Mouse (Mus musculus): ENCODE results near the gene Arhgef12. TPM values are rescaled to one million over a fixed set of nuclear protein-coding genes. Genes with fewer than 3 reads are reported as not detected.

Arhgef12 gene
- 22.1 and 23.6 TPM in 2 replicates for polyA plus RNA-seq (2015; fragmentation: Nextera tagmentation; extraction: Ambion mirVana)

- Histone ChIP-seq H3K4me2 (ENCODE audit: low read length) (peak within 1 kb of the TSS; percentile 87), H3K4me3 (ENCODE audit: low read depth, low read length) (peak within 1 kb of the TSS; percentile 94), H3K9ac (ENCODE audit: low read depth, low read length) (peak within 1 kb of the TSS; percentile 90; the same call in 1 of the 2 replicates), H3K27me3 (ENCODE audit: control insufficient read depth, insufficient read depth, low read depth, low read length) (no peaks in the 10 kb centered on the region), H3K9me3 (replicated peaks; ENCODE audit: control insufficient read depth, low read length, poor library complexity, severe bottlenecking) (no peaks in the 10 kb centered on the region), H3K4me1 (ENCODE audit: control insufficient read depth, insufficient read depth, low read length) (peaks cover 27% of the 10 kb centered on the region), H3K36me3 (ENCODE audit: control insufficient read depth, insufficient read depth, low read length) (no peaks in the 10 kb centered on the region), H3K27ac (ENCODE audit: low read length) (peak within 1 kb of the TSS; percentile 89; the same call in 1 of the 2 replicates)
- no peak for ATAC-seq
- 34% methylated on average over 10 of the region's 10 CpGs for WGBS
Measured at GRCm38 (mm10) chr9:43107187-43107517, at the start of gene Arhgef12. Gene Arhgef12 (minus strand): TSS chr9:43107239.

GRCm38 (mm10) chr9:43155960-43156359, 48.9 kb upstream of the Arhgef12 start:
- 86% methylated on average over 6 of the region's 6 CpGs for WGBS
- Histone ChIP-seq H3K4me1 (ENCODE audit: control insufficient read depth, insufficient read depth, low read length) (no peaks in the 10 kb centered on the region), H3K9me3 (replicated peaks; ENCODE audit: control insufficient read depth, low read length, poor library complexity, severe bottlenecking) (no peaks in the 10 kb centered on the region), H3K36me3 (ENCODE audit: control insufficient read depth, insufficient read depth, low read length) (no peaks in the 10 kb centered on the region), H3K9ac (ENCODE audit: low read depth, low read length) (no peak overlapping the region), H3K4me2 (ENCODE audit: low read length) (no peak overlapping the region), H3K27ac (ENCODE audit: low read length) (no peak overlapping the region), H3K4me3 (ENCODE audit: low read depth, low read length) (no peak overlapping the region), H3K27me3 (ENCODE audit: control insufficient read depth, insufficient read depth, low read depth, low read length) (no peaks in the 10 kb centered on the region)
- ATAC-seq, result no peak

GRCm38 (mm10) chr9:43151779-43152178, 44.7 kb upstream of the Arhgef12 start:
- H3K9ac ChIP-seq (ENCODE audit: low read depth, low read length), result no peak overlapping the region
- no peaks in the 10 kb centered on the region for H3K36me3 ChIP-seq (ENCODE audit: control insufficient read depth, insufficient read depth, low read length)
- H3K4me1 ChIP-seq (ENCODE audit: control insufficient read depth, insufficient read depth, low read length), result no peaks in the 10 kb centered on the region
- no peaks in the 10 kb centered on the region for H3K27me3 ChIP-seq (ENCODE audit: control insufficient read depth, insufficient read depth, low read depth, low read length)
- no peaks in the 10 kb centered on the region for H3K9me3 ChIP-seq (replicated peaks; ENCODE audit: control insufficient read depth, low read length, poor library complexity, severe bottlenecking)
- H3K4me3 ChIP-seq (ENCODE audit: low read depth, low read length), result no peak overlapping the region
- ATAC-seq, result no peak
- H3K4me2 ChIP-seq (ENCODE audit: low read length), result no peak overlapping the region
- WGBS, result 81% methylated on average over 6 of the region's 6 CpGs
- H3K27ac ChIP-seq (ENCODE audit: low read length), result no peak overlapping the region

- no peaks in the 10 kb centered on the region for H3K36me3 ChIP-seq (ENCODE audit: control insufficient read depth, insufficient read depth, low read length)
- 76% methylated on average over 9 of the region's 9 CpGs for WGBS
- no peak overlapping the region for H3K4me3 ChIP-seq (ENCODE audit: low read depth, low read length)
- H3K27ac ChIP-seq (ENCODE audit: low read length), result no peak overlapping the region
- no peak overlapping the region for H3K4me2 ChIP-seq (ENCODE audit: low read length)
- H3K4me1 ChIP-seq (ENCODE audit: control insufficient read depth, insufficient read depth, low read length), result no peaks in the 10 kb centered on the region
- ATAC-seq, result no peak
- H3K27me3 ChIP-seq (ENCODE audit: control insufficient read depth, insufficient read depth, low read depth, low read length), result no peaks in the 10 kb centered on the region
- no peaks in the 10 kb centered on the region for H3K9me3 ChIP-seq (replicated peaks; ENCODE audit: control insufficient read depth, low read length, poor library complexity, severe bottlenecking)
- H3K9ac ChIP-seq (ENCODE audit: low read depth, low read length), result no peak overlapping the region
Measured at GRCm38 (mm10) chr9:43150957-43151356, 43.9 kb upstream of the Arhgef12 start.

- ATAC-seq, result no peak
- no peaks in the 10 kb centered on the region for H3K9me3 ChIP-seq (replicated peaks; ENCODE audit: control insufficient read depth, low read length, poor library complexity, severe bottlenecking)
- H3K27me3 ChIP-seq (ENCODE audit: control insufficient read depth, insufficient read depth, low read depth, low read length), result no peaks in the 10 kb centered on the region
- WGBS, result 52% methylated on average over 10 of the region's 10 CpGs
- no peak overlapping the region for H3K4me2 ChIP-seq (ENCODE audit: low read length)
- H3K4me3 ChIP-seq (ENCODE audit: low read depth, low read length), result no peak overlapping the region
- H3K27ac ChIP-seq (ENCODE audit: low read length), result no peak overlapping the region
- no peaks in the 10 kb centered on the region for H3K36me3 ChIP-seq (ENCODE audit: control insufficient read depth, insufficient read depth, low read length)
- H3K4me1 ChIP-seq (ENCODE audit: control insufficient read depth, insufficient read depth, low read length), result no peaks in the 10 kb centered on the region
- H3K9ac ChIP-seq (ENCODE audit: low read depth, low read length), result no peak overlapping the region
Measured at GRCm38 (mm10) chr9:43150075-43150474, 43.0 kb upstream of the Arhgef12 start.

GRCm38 (mm10) chr9:43149498-43149897, 42.5 kb upstream of the Arhgef12 start:
- no peaks in the 10 kb centered on the region for H3K36me3 ChIP-seq (ENCODE audit: control insufficient read depth, insufficient read depth, low read length)
- ATAC-seq, result no peak
- no peak overlapping the region for H3K4me2 ChIP-seq (ENCODE audit: low read length)
- no peak overlapping the region for H3K9ac ChIP-seq (ENCODE audit: low read depth, low read length)
- H3K4me3 ChIP-seq (ENCODE audit: low read depth, low read length), result no peak overlapping the region
- H3K27me3 ChIP-seq (ENCODE audit: control insufficient read depth, insufficient read depth, low read depth, low read length), result no peaks in the 10 kb centered on the region
- no peaks in the 10 kb centered on the region for H3K9me3 ChIP-seq (replicated peaks; ENCODE audit: control insufficient read depth, low read length, poor library complexity, severe bottlenecking)
- no peaks in the 10 kb centered on the region for H3K4me1 ChIP-seq (ENCODE audit: control insufficient read depth, insufficient read depth, low read length)
- 86% methylated on average over 3 of the region's 3 CpGs for WGBS
- H3K27ac ChIP-seq (ENCODE audit: low read length), result no peak overlapping the region

- Histone ChIP-seq H3K9ac (ENCODE audit: low read depth, low read length) (no peak overlapping the region), H3K27ac (ENCODE audit: low read length) (no peak overlapping the region), H3K4me1 (ENCODE audit: control insufficient read depth, insufficient read depth, low read length) (no peaks in the 10 kb centered on the region), H3K9me3 (replicated peaks; ENCODE audit: control insufficient read depth, low read length, poor library complexity, severe bottlenecking) (no peaks in the 10 kb centered on the region), H3K36me3 (ENCODE audit: control insufficient read depth, insufficient read depth, low read length) (no peaks in the 10 kb centered on the region), H3K4me3 (ENCODE audit: low read depth, low read length) (no peak overlapping the region), H3K27me3 (ENCODE audit: control insufficient read depth, insufficient read depth, low read depth, low read length) (no peaks in the 10 kb centered on the region), H3K4me2 (ENCODE audit: low read length) (no peak overlapping the region)
- WGBS, result 89% methylated on average over 4 of the region's 4 CpGs
- no peak for ATAC-seq
Measured at GRCm38 (mm10) chr9:43145196-43145595, 38.2 kb upstream of the Arhgef12 start.

GRCm38 (mm10) chr9:43144206-43144810, 37.3 kb upstream of the Arhgef12 start:
- ATAC-seq, result no peak
- Histone ChIP-seq H3K4me3 (ENCODE audit: low read depth, low read length) (no peak overlapping the region), H3K27me3 (ENCODE audit: control insufficient read depth, insufficient read depth, low read depth, low read length) (no peaks in the 10 kb centered on the region), H3K27ac (ENCODE audit: low read length) (no peak overlapping the region), H3K4me1 (ENCODE audit: control insufficient read depth, insufficient read depth, low read length) (no peaks in the 10 kb centered on the region), H3K36me3 (ENCODE audit: control insufficient read depth, insufficient read depth, low read length) (no peaks in the 10 kb centered on the region), H3K9me3 (replicated peaks; ENCODE audit: control insufficient read depth, low read length, poor library complexity, severe bottlenecking) (no peaks in the 10 kb centered on the region), H3K9ac (ENCODE audit: low read depth, low read length) (no peak overlapping the region), H3K4me2 (ENCODE audit: low read length) (no peak overlapping the region)
- 70% methylated on average over 12 of the region's 12 CpGs for WGBS

- H3K4me2 ChIP-seq (ENCODE audit: low read length), result no peak overlapping the region
- H3K9me3 ChIP-seq (replicated peaks; ENCODE audit: control insufficient read depth, low read length, poor library complexity, severe bottlenecking), result no peaks in the 10 kb centered on the region
- H3K36me3 ChIP-seq (ENCODE audit: control insufficient read depth, insufficient read depth, low read length), result no peaks in the 10 kb centered on the region
- H3K4me1 ChIP-seq (ENCODE audit: control insufficient read depth, insufficient read depth, low read length), result no peaks in the 10 kb centered on the region
- no peaks in the 10 kb centered on the region for H3K27me3 ChIP-seq (ENCODE audit: control insufficient read depth, insufficient read depth, low read depth, low read length)
- WGBS, result 7% methylated on average over 4 of the region's 4 CpGs
- no peak overlapping the region for H3K4me3 ChIP-seq (ENCODE audit: low read depth, low read length)
- no peak overlapping the region for H3K27ac ChIP-seq (ENCODE audit: low read length)
- H3K9ac ChIP-seq (ENCODE audit: low read depth, low read length), result no peak overlapping the region
- no peak for ATAC-seq
Measured at GRCm38 (mm10) chr9:43141839-43142238, 34.8 kb upstream of the Arhgef12 start.

All from midbrain, embryonic 16.5 days (tissue).